Mouse (Mus musculus) bone marrow, adult 2 months (tissue): ENCODE data around the gene Mblac1.
A peak's percentile ranks its signal among the peaks of the same experiment; 100 is the strongest.

Source experiments
- CTCF ChIP-seq: fragments of 200-500 bp; IDR thresholded peaks from 2 replicates; pipeline ENCODE4 v1.5.1; 2011; ENCODE audit warnings: low read length, control low read depth; ENCODE audit not compliant: control insufficient read depth, insufficient read depth
- POLR2A ChIP-seq: fragments of 200-500 bp; IDR thresholded peaks from 2 replicates; pipeline ENCODE4 v1.6.1; 2011; ENCODE audit warnings: low read depth, mild to moderate bottlenecking, control low read depth, low read length, borderline replicate concordance; ENCODE audit not compliant: control insufficient read depth

- TF ChIP-seq POLR2A (no peak), CTCF (peak; percentile 94)
These were observed 28.0 kb downstream of the Mblac1 start for GRCm38 (mm10) chr5:138222111-138222510.
